Mouse (Mus musculus): Measurements from ENCODE around the gene Prkch. TPM values are rescaled to one million over a fixed set of nuclear protein-coding genes. Genes with fewer than 3 reads are reported as not detected.

Prkch gene
- polyA plus RNA-seq, 1 experiment from 2014 or later: 22.3 TPM

GRCm38 (mm10) chr12:73715331-73715730, 130.7 kb downstream of the Prkch start:
- no peaks in the 10 kb centered on the region for H3K9me3 ChIP-seq (ENCODE audit: control insufficient read depth, low read length)
- no peak overlapping the region for H3K4me3 ChIP-seq (ENCODE audit: low read depth, low read length)
- DNase-seq (ENCODE audit: low spot score): no peak
- no peaks in the 10 kb centered on the region for H3K36me3 ChIP-seq (ENCODE audit: control insufficient read depth, insufficient read depth, low read length)
- WGBS: 89% methylated on average over 2 of the region's 2 CpGs
- ATAC-seq (ENCODE audit: low FRiP score, low TSS enrichment): no peak
- H3K27ac ChIP-seq (replicated peaks): no peak overlapping the region
- no peaks in the 10 kb centered on the region for H3K27me3 ChIP-seq (ENCODE audit: control insufficient read depth, insufficient read depth, low read length)
- no peaks in the 10 kb centered on the region for H3K4me1 ChIP-seq (replicated peaks; ENCODE audit: control insufficient read depth, insufficient read depth)
- H3K9ac ChIP-seq (ENCODE audit: low read length): no peak overlapping the region
- H3K4me2 ChIP-seq (replicated peaks; ENCODE audit: low read depth): no peak overlapping the region
- TF ChIP-seq EP300 (optimal IDR thresholded peaks at IDR 0.05): no peak
- no peak for TF ChIP-seq CTCF (IDR thresholded peaks at IDR 0.05; ENCODE audit: low read depth)

- DNase-seq (ENCODE audit: low spot score) (no peak), ATAC-seq (ENCODE audit: low FRiP score, low TSS enrichment) (no peak)
- Histone ChIP-seq H3K27ac (replicated peaks) (no peak overlapping the region), H3K4me2 (replicated peaks; ENCODE audit: low read depth) (no peak overlapping the region), H3K27me3 (ENCODE audit: control insufficient read depth, insufficient read depth, low read length) (no peaks in the 10 kb centered on the region), H3K4me1 (replicated peaks; ENCODE audit: control insufficient read depth, insufficient read depth) (no peaks in the 10 kb centered on the region), H3K4me3 (ENCODE audit: low read depth, low read length) (no peak overlapping the region), H3K9me3 (ENCODE audit: control insufficient read depth, low read length) (no peaks in the 10 kb centered on the region), H3K36me3 (ENCODE audit: control insufficient read depth, insufficient read depth, low read length) (no peaks in the 10 kb centered on the region), H3K9ac (ENCODE audit: low read length) (no peak overlapping the region)
- TF ChIP-seq EP300 (optimal IDR thresholded peaks at IDR 0.05) (no peak), CTCF (IDR thresholded peaks at IDR 0.05; ENCODE audit: low read depth) (no peak)
- WGBS: 72% methylated on average over 21 of the region's 21 CpGs
These were observed 131.5 kb downstream of the Prkch start for GRCm38 (mm10) chr12:73715954-73716731.

GRCm38 (mm10) chr12:73718036-73718435, 133.4 kb downstream of the Prkch start:
- H3K9ac ChIP-seq (ENCODE audit: low read length): no peak overlapping the region
- no peaks in the 10 kb centered on the region for H3K9me3 ChIP-seq (ENCODE audit: control insufficient read depth, low read length)
- no peaks in the 10 kb centered on the region for H3K36me3 ChIP-seq (ENCODE audit: control insufficient read depth, insufficient read depth, low read length)
- no peak overlapping the region for H3K27ac ChIP-seq (replicated peaks)
- no peak overlapping the region for H3K4me3 ChIP-seq (ENCODE audit: low read depth, low read length)
- ATAC-seq (ENCODE audit: low FRiP score, low TSS enrichment) (no peak), DNase-seq (ENCODE audit: low spot score) (no peak)
- TF ChIP-seq EP300 (optimal IDR thresholded peaks at IDR 0.05): no peak
- TF ChIP-seq CTCF (IDR thresholded peaks at IDR 0.05; ENCODE audit: low read depth): no peak
- H3K27me3 ChIP-seq (ENCODE audit: control insufficient read depth, insufficient read depth, low read length): no peaks in the 10 kb centered on the region
- WGBS: 83% methylated on average over 10 of the region's 10 CpGs
- H3K4me2 ChIP-seq (replicated peaks; ENCODE audit: low read depth): no peak overlapping the region
- H3K4me1 ChIP-seq (replicated peaks; ENCODE audit: control insufficient read depth, insufficient read depth): no peaks in the 10 kb centered on the region

GRCm38 (mm10) chr12:73719816-73720215, 135.2 kb downstream of the Prkch start:
- ATAC-seq (ENCODE audit: low FRiP score, low TSS enrichment) (no peak), DNase-seq (ENCODE audit: low spot score) (no peak)
- no peak for TF ChIP-seq EP300 (optimal IDR thresholded peaks at IDR 0.05)
- TF ChIP-seq CTCF (IDR thresholded peaks at IDR 0.05; ENCODE audit: low read depth): no peak
- Histone ChIP-seq H3K4me1 (replicated peaks; ENCODE audit: control insufficient read depth, insufficient read depth) (no peaks in the 10 kb centered on the region), H3K9me3 (ENCODE audit: control insufficient read depth, low read length) (no peaks in the 10 kb centered on the region), H3K36me3 (ENCODE audit: control insufficient read depth, insufficient read depth, low read length) (no peaks in the 10 kb centered on the region), H3K4me3 (ENCODE audit: low read depth, low read length) (no peak overlapping the region), H3K27me3 (ENCODE audit: control insufficient read depth, insufficient read depth, low read length) (no peaks in the 10 kb centered on the region), H3K9ac (ENCODE audit: low read length) (no peak overlapping the region), H3K27ac (replicated peaks) (no peak overlapping the region), H3K4me2 (replicated peaks; ENCODE audit: low read depth) (no peak overlapping the region)

- Histone ChIP-seq H3K27me3 (ENCODE audit: control insufficient read depth, insufficient read depth, low read length) (no peaks in the 10 kb centered on the region), H3K4me2 (replicated peaks; ENCODE audit: low read depth) (no peak overlapping the region), H3K4me1 (replicated peaks; ENCODE audit: control insufficient read depth, insufficient read depth) (no peaks in the 10 kb centered on the region), H3K27ac (replicated peaks) (no peak overlapping the region), H3K9ac (ENCODE audit: low read length) (no peak overlapping the region), H3K4me3 (ENCODE audit: low read depth, low read length) (no peak overlapping the region), H3K36me3 (ENCODE audit: control insufficient read depth, insufficient read depth, low read length) (no peaks in the 10 kb centered on the region), H3K9me3 (ENCODE audit: control insufficient read depth, low read length) (no peaks in the 10 kb centered on the region)
- ATAC-seq (ENCODE audit: low FRiP score, low TSS enrichment) (no peak), DNase-seq (ENCODE audit: low spot score) (no peak)
- 88% methylated on average over 2 of the region's 2 CpGs for WGBS
- TF ChIP-seq EP300 (optimal IDR thresholded peaks at IDR 0.05): no peak
- TF ChIP-seq CTCF (IDR thresholded peaks at IDR 0.05; ENCODE audit: low read depth): no peak
These were observed 135.9 kb downstream of the Prkch start for GRCm38 (mm10) chr12:73720466-73720865.

GRCm38 (mm10) chr12:73722060-73722459, 137.5 kb downstream of the Prkch start:
- Histone ChIP-seq H3K36me3 (ENCODE audit: control insufficient read depth, insufficient read depth, low read length) (no peaks in the 10 kb centered on the region), H3K4me2 (replicated peaks; ENCODE audit: low read depth) (no peak overlapping the region), H3K4me3 (ENCODE audit: low read depth, low read length) (no peak overlapping the region), H3K9ac (ENCODE audit: low read length) (no peak overlapping the region), H3K9me3 (ENCODE audit: control insufficient read depth, low read length) (no peaks in the 10 kb centered on the region), H3K27ac (replicated peaks) (no peak overlapping the region), H3K27me3 (ENCODE audit: control insufficient read depth, insufficient read depth, low read length) (no peaks in the 10 kb centered on the region), H3K4me1 (replicated peaks; ENCODE audit: control insufficient read depth, insufficient read depth) (no peaks in the 10 kb centered on the region)
- DNase-seq (ENCODE audit: low spot score): no peak
- no peak for ATAC-seq (ENCODE audit: low FRiP score, low TSS enrichment)
- TF ChIP-seq CTCF (IDR thresholded peaks at IDR 0.05; ENCODE audit: low read depth) (no peak), EP300 (optimal IDR thresholded peaks at IDR 0.05) (no peak)
- 59% methylated on average over 3 of the region's 3 CpGs for WGBS

Measured in stomach, postnatal 0 days (tissue).